Mouse (Mus musculus) CH12.LX (cell line): ENCODE results near the gene Dscaml1.

Source experiments
- CHD1 ChIP-seq: IDR thresholded peaks from 2 replicates; pipeline ENCODE4 v1.6.1; 2012; ENCODE audit warnings: low read depth, low read length, improper control_type of control experiment, inconsistent platforms
- IRF4 ChIP-seq: IDR thresholded peaks from 2 replicates; pipeline ENCODE4 v1.6.1; 2014; ENCODE audit warnings: low read depth, mild to moderate bottlenecking, inconsistent platforms, low read length, improper control_type of control experiment

DNA sequence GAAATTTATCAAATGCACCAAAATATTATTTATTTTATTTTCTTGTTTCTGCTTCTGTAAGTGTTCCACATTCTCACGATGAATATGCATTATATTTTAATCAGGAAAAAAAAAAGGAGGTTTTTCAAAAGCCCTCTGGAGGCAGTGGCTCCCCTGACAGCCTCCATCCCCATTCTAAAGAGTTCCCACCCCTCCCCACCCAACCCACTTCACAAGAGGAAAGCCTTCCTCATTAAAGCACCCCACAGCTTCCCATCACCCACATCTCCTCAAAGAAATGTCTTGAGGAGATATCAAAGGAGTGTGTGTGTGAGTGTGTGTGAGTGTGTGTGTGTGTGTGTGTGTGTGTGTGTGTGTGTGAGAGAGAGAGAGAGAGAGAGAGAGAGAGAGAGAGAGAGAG, 188.2 kb downstream of the Dscaml1 start:
- TF ChIP-seq CHD1 (no peak), IRF4 (no peak)
